21 mouse cellular contexts compared by ENCODE assay signal in the genomic region with DNA sequence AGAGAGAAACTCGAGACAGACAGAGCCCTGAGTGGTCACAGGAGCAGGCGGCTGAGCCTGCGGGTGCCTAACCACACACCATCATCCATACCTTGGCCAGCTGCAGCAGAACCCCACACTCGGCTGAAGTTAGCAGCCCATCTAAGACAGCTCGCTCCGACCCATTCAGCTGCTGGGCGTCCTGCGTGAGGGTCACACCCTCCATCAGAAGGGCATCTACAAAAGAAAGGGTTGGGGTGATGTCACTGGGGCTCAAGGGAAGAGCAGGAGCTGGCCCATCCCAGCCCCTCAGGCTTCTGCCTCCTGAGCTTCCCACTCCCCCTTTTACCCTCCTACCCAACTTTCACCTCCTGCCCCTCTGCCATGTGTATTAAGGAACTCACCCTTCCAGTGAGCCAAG. TPM values are rescaled to one million over a fixed set of nuclear protein-coding genes. Genes with fewer than 3 reads are reported as not detected.
"Had no signal": no experiment of that assay in that cellular context is flagged by ENCODE, and none has a peak within 500 bp of the region (broad histone marks: within the 10 kb centered on the region; RNA-seq: fewer than 3 reads in every experiment).

No protein-coding gene starts in this region.

- H3K4me2 ChIP-seq: liver, embryonic 13.5 days; midbrain, embryonic 13.5 days; neural tube, embryonic 13.5 days had no signal

- DNase-seq: kidney, adult 2 months; kidney, postnatal 25 days; layer of hippocampus, adult 9-11 months; liver, embryonic 13.5 days; lung, adult 2 months; retina, postnatal 1 day; right cerebral cortex, postnatal 4 days; thymus, adult 2 months; thymus, postnatal 14 days; thymus, postnatal 4 days had no signal

- H3K27me3 ChIP-seq: midbrain, embryonic 13.5 days; neural tube, embryonic 13.5 days had no signal

- H3K4me1 ChIP-seq: liver, embryonic 13.5 days had no signal

- H3K4me3 ChIP-seq: layer of hippocampus, adult 2 months; liver, embryonic 13.5 days; midbrain, embryonic 13.5 days; myocyte; neural tube, embryonic 13.5 days had no signal

- H3K9ac ChIP-seq: liver, embryonic 13.5 days; midbrain, embryonic 13.5 days; neural tube, embryonic 13.5 days had no signal

- H3K36me3 ChIP-seq: liver, embryonic 13.5 days had no signal

- ATAC-seq: midbrain, embryonic 13.5 days had no signal

- H3K9me3 ChIP-seq: liver, embryonic 13.5 days; midbrain, embryonic 13.5 days; neural tube, embryonic 13.5 days had no signal

- H3K27ac ChIP-seq: kidney, postnatal 0 days; layer of hippocampus, adult 2 months; liver, embryonic 13.5 days; macrophage; midbrain, embryonic 13.5 days; neural tube, embryonic 13.5 days; stomach, postnatal 0 days had no signal

RNA-seq across cellular contexts. Expression of a gene that starts 7.0 kb away (rescaled TPM):
- total RNA-seq: monocyte, adult 5-6 weeks; neutrophil, adult 5-6 weeks had no signal

RNA-seq across cellular contexts. Expression of a gene that starts 10.5 kb away (rescaled TPM):
- total RNA-seq: liver, adult 2 months; megakaryocyte, adult 5-6 weeks; monocyte, adult 5-6 weeks had no signal
- polyA plus RNA-seq: liver, adult 2 months; macrophage had no signal

RNA-seq across cellular contexts. Expression of a gene that starts 13.2 kb away (rescaled TPM):
- total RNA-seq: neutrophil, adult 5-6 weeks had no signal

RNA-seq across cellular contexts. Expression of a gene that starts 21.2 kb away (rescaled TPM):
- total RNA-seq: monocyte, adult 5-6 weeks had no signal
